Mouse (Mus musculus): ENCODE results near the gene Galnt6. TPM values are rescaled to one million over a fixed set of nuclear protein-coding genes. Genes with fewer than 3 reads are reported as not detected.
A peak's percentile ranks its signal among the peaks of the same experiment; 100 is the strongest.

Gene Galnt6
- polyA plus RNA-seq, 1 experiment from 2014 or later: 4.0 TPM

DNA sequence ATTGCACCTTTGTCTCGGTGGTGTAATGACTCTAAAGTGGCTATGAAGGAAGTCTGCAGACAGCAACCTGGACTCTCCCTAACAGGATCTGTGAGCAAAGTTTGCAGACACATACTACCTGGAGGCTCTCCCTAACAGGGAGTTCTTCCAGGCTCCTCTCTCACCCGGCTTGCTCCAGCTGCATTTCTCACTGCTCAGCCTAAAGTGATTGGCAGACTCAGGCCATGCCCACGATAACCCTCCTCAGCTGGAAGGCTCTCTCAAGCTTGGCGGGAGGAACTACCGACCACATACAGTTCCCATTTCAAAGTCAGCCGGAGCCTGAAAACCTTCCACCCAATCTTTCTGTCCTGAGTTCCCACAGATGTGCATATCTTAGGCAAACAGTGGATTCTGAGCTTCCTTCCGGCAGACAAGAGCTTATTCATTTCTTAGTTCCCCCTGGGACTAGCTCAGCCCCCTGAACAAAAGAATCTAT is 62.9 kb downstream of the Galnt6 start:
- Histone ChIP-seq H3K9me3 (no peaks in the 10 kb centered on the region), H3K4me2 (peak overlapping the region; percentile 9; the same call in 1 of the 2 replicates), H3K27me3 (replicated peaks) (no peaks in the 10 kb centered on the region), H3K4me1 (peaks cover 18% of the 10 kb centered on the region), H3K9ac (no peak overlapping the region), H3K27ac (peak overlapping the region; percentile 71), H3K36me3 (no peaks in the 10 kb centered on the region), H3K4me3 (replicated peaks) (no peak overlapping the region)
- 0 out of 2 replicates have a peak, but pooled peaks have one; percentile 29 for ATAC-seq (ENCODE audit: insufficient read depth, low FRiP score, low read depth)
- WGBS: 8% methylated on average over 7 of the region's 7 CpGs

DNA sequence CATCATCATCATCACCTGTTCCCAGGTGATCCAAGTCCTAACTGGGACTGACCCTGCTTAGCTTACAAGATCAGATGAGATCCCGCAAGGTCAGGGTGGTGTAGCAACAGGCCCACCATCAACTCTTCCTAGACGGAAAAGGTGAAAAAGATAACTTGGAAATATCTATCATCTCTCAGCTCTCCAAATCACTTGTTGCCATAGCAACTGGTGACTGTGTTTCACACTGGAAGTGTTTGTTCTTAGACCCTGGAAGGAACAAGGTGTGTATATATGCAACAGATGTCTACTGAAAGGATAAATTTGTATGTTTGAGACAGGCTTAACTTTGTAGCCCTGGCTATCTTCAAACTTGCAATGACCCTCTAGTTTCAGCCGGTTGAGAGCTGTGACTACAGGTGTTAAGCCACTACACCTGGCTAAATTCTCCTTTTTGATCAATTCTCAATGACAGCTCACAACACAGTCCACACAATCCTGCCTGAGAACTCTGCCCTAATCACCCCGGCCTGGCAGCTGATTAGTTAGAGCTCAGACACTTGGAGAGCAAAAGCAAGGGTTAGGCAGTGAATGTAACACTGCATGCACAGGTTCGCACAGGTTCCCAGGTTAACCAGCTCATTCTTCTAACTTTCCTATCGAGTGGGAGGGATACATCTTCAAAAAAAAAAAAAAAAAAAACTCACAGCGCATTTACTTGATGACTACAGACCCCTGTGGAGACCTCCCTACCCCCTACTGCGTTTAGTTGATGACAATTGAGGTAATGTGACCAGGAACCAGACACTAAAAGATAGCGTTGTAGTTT is 63.6 kb downstream of the Galnt6 start:
- ATAC-seq (ENCODE audit: insufficient read depth, low FRiP score, low read depth): no peak
- 28% methylated on average over 9 of the region's 9 CpGs for WGBS
- H3K9ac ChIP-seq: no peak overlapping the region

DNA sequence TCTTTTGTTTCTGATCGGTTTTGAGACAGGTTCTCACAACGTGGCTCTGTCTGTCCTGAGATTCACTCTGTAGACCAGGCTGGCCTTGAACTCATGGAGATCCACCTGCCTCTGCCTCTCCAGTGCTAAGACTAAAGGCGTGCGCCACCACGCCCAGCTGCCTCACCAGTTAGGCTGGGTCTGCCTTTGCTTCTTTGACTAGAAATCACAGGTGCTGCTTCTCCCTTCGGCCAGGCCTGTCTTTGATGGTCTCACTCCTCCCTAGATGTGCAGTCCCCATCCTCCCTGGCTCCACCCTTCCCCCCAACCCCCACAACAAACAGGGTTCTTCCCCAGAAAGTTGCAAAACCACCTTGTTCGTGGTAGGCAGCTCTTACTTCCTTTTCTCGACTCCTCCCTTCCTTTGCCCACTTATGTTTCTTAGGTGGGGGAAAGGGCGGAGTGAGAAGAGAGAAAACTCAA is 64.3 kb downstream of the Galnt6 start:
- H3K4me1 ChIP-seq: peaks cover 18% of the 10 kb centered on the region
- WGBS: 73% methylated on average over 9 of the region's 9 CpGs
- H3K4me2 ChIP-seq: no peak overlapping the region
- no peak overlapping the region for H3K4me3 ChIP-seq (replicated peaks)
- no peaks in the 10 kb centered on the region for H3K36me3 ChIP-seq
- H3K27me3 ChIP-seq (replicated peaks): no peaks in the 10 kb centered on the region
- no peak overlapping the region for H3K9ac ChIP-seq
- no peaks in the 10 kb centered on the region for H3K9me3 ChIP-seq
- H3K27ac ChIP-seq: no peak overlapping the region
- ATAC-seq (ENCODE audit: insufficient read depth, low FRiP score, low read depth): no peak

More for the DNA sequence above, 63.6 kb downstream of the Galnt6 start:
- no peaks in the 10 kb centered on the region for H3K27me3 ChIP-seq (replicated peaks)
- H3K4me3 ChIP-seq (replicated peaks): no peak overlapping the region
- H3K9me3 ChIP-seq: no peaks in the 10 kb centered on the region
- H3K4me1 ChIP-seq: peaks cover 18% of the 10 kb centered on the region
- no peak overlapping the region; the same call in 1 of the 2 replicates for H3K4me2 ChIP-seq
- peak overlapping the region; percentile 71; the same call in 1 of the 2 replicates for H3K27ac ChIP-seq
- no peaks in the 10 kb centered on the region for H3K36me3 ChIP-seq

DNA sequence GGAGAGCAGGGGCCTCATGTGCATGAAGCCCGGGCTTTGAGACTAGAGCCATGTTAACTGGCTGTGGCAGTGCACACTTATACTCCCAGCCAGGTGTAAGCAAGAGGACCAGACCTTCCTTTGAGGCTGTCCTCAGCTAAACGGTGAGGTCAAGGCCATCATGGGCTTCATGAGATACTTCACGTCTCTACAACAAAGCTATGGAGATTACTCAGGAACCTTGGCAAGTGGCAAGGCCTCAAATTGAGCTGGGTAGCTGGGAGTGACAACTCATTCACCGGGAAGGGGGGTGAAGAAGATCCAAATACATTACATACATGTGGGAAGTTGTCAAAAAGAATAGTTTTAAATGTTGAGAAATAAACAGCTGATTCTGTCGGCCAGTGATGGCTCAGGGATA is 68.4 kb downstream of the Galnt6 start:
- no peaks in the 10 kb centered on the region for H3K27me3 ChIP-seq (replicated peaks)
- 88% methylated on average over 5 of the region's 5 CpGs for WGBS
- no peaks in the 10 kb centered on the region for H3K9me3 ChIP-seq
- H3K9ac ChIP-seq: no peak overlapping the region
- no peak overlapping the region for H3K27ac ChIP-seq
- no peaks in the 10 kb centered on the region for H3K36me3 ChIP-seq
- H3K4me1 ChIP-seq: peaks cover 8% of the 10 kb centered on the region; the same call in 1 of the 2 replicates
- H3K4me3 ChIP-seq (replicated peaks): no peak overlapping the region
- no peak for ATAC-seq (ENCODE audit: insufficient read depth, low FRiP score, low read depth)
- no peak overlapping the region for H3K4me2 ChIP-seq

DNA sequence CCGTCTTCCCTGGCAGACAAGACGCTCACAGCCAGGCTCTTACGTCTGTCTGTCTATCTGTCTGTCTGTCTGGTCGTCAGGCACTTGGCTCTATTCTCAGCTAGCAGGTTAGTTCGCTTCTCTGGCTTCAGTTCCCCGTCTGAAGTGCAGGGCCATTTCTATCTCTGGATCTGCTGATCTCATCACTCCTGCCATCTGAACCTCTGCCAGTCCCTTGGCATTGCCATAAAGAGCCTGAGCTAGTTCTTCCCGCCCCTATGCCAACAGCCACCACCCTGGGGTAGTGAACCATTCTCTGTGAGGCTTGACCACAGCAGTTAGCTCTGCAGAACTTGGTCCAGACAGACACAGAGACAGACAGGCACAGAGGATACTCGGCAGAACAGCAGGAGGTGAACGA is 68.9 kb downstream of the Galnt6 start:
- peaks cover 8% of the 10 kb centered on the region; the same call in 1 of the 2 replicates for H3K4me1 ChIP-seq
- WGBS: 78% methylated on average over 9 of the region's 9 CpGs
- H3K4me3 ChIP-seq (replicated peaks): no peak overlapping the region
- H3K36me3 ChIP-seq: no peaks in the 10 kb centered on the region
- no peaks in the 10 kb centered on the region for H3K9me3 ChIP-seq
- H3K9ac ChIP-seq: no peak overlapping the region
- H3K27me3 ChIP-seq (replicated peaks): no peaks in the 10 kb centered on the region
- no peak overlapping the region for H3K4me2 ChIP-seq
- no peak overlapping the region for H3K27ac ChIP-seq
- no peak for ATAC-seq (ENCODE audit: insufficient read depth, low FRiP score, low read depth)

DNA sequence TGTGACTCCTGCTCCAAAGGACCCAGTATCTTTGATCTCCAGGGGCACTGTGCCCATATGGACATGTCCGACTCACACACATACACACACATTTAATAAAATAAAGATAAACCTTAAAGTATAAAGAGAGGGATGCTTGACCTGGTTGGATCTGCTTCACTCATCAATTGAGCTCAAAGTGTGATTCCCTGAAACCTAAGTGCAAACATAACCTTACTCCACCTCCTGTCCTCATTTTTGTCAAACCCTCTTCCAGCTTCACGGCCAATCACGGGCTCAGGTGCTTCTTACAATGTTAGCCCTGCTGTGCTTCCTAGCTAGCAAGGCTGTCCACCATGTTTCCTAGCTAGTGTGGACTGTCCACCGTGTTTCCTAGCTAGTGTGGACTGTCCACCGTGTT is 74.0 kb downstream of the Galnt6 start:
- ATAC-seq (ENCODE audit: insufficient read depth, low FRiP score, low read depth): no peak
- H3K9me3 ChIP-seq: no peaks in the 10 kb centered on the region
- no peak overlapping the region for H3K27ac ChIP-seq
- no peaks in the 10 kb centered on the region for H3K4me1 ChIP-seq
- H3K9ac ChIP-seq: no peak overlapping the region
- WGBS: 81% methylated on average over 5 of the region's 5 CpGs
- H3K4me3 ChIP-seq (replicated peaks): no peak overlapping the region
- H3K36me3 ChIP-seq: no peaks in the 10 kb centered on the region
- H3K4me2 ChIP-seq: no peak overlapping the region
- H3K27me3 ChIP-seq (replicated peaks): no peaks in the 10 kb centered on the region

DNA sequence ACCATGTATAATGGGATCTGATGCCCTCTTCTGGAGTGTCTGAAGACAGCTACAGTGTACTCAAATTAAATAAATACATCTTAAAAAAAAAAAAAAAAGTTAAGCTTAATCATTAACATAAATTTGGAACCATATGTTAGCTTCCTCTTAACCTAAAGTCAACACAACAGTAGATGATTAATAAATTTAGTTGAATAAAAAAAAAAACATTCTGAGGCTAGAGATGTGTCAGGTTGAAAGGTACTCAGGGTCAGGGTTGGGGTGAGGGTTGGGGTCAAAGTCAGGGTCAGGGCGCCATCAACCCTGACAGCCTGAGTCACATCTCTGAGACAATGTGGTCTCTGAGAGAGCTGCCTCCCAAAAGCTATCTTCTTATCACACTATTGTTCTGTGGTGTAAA is 74.9 kb downstream of the Galnt6 start:
- Histone ChIP-seq H3K36me3 (no peaks in the 10 kb centered on the region), H3K9ac (no peak overlapping the region), H3K4me1 (no peaks in the 10 kb centered on the region), H3K4me3 (replicated peaks) (no peak overlapping the region), H3K9me3 (no peaks in the 10 kb centered on the region), H3K27me3 (replicated peaks) (no peaks in the 10 kb centered on the region), H3K27ac (no peak overlapping the region), H3K4me2 (no peak overlapping the region)
- WGBS: 75% methylated on average over 1 of the region's 1 CpGs
- no peak for ATAC-seq (ENCODE audit: insufficient read depth, low FRiP score, low read depth)

DNA sequence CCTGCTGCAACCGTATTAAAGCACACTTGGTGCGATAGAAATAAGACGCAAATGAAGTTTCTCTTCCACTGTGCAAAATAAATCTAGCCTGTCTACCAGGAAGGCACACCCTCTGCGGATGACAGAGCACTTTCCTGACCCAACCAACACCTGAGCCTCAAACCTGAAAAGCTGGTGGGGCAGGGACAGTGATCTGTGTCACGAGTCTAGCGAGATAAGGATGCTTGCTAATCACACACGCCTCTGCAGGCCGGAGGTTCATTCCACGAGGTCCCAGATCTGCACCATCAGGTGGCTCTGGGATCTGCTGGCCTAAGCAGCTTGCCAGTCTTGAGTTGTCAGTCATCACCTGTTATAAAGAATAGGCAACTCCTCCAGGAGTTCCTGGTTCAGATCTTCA is 77.6 kb downstream of the Galnt6 start:
- no peak overlapping the region for H3K27ac ChIP-seq
- WGBS: 57% methylated on average over 9 of the region's 9 CpGs
- H3K27me3 ChIP-seq (replicated peaks): no peaks in the 10 kb centered on the region
- peak; percentile 53; the same call in 1 of the 2 replicates for ATAC-seq (ENCODE audit: insufficient read depth, low FRiP score, low read depth)
- H3K9ac ChIP-seq: no peak overlapping the region
- no peaks in the 10 kb centered on the region for H3K36me3 ChIP-seq
- no peaks in the 10 kb centered on the region for H3K4me1 ChIP-seq
- no peak overlapping the region for H3K4me2 ChIP-seq
- H3K4me3 ChIP-seq (replicated peaks): no peak overlapping the region
- no peaks in the 10 kb centered on the region for H3K9me3 ChIP-seq

DNA sequence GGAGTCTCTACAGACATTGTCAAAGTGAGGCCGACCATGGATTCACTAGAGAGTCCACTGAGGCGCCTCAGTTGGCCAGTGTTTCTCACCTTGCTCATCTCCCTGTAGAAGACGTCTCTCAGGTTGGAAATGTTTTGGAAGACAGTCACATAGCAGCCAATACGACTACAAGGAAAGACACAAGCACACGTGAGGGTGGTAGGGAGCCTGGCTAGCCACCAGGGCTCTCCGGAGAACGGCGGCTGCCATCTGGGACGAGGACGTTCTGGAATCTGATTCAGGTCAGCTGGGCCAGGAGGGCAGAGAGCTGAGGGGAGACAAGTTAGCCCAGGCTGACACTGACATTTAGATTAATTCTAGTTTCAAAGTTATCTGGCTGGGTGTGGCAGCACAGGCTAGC is 79.1 kb downstream of the Galnt6 start:
- H3K4me1 ChIP-seq: no peaks in the 10 kb centered on the region
- no peak overlapping the region for H3K4me2 ChIP-seq
- H3K9me3 ChIP-seq: no peaks in the 10 kb centered on the region
- no peak overlapping the region for H3K4me3 ChIP-seq (replicated peaks)
- H3K27me3 ChIP-seq (replicated peaks): no peaks in the 10 kb centered on the region
- no peak overlapping the region for H3K9ac ChIP-seq
- whole genome bisulfite sequencing: 84% methylated on average over 10 of the region's 10 CpGs
- no peaks in the 10 kb centered on the region for H3K36me3 ChIP-seq
- no peak overlapping the region for H3K27ac ChIP-seq
- ATAC-seq (ENCODE audit: insufficient read depth, low FRiP score, low read depth): no peak

DNA sequence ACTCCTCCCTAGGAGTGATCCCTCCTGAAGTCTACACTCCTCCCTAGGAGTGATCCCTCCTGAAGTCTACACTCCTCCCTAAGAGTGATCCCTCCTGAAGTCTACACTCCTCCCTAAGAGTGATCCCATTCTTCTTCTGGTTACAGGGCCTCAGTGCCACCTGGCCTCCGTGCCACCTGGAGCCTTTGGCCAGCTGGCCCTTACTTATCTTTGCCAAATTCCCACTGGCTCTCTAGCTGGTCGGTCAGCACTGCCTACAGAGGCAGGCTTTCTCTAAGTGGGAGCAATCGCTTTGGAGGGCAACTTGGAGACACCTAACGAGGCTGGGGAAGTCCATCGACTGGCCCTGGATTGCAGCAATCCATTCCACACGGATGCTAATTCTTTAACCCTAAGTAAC is 83.0 kb downstream of the Galnt6 start:
- Histone ChIP-seq H3K4me1 (no peaks in the 10 kb centered on the region), H3K27ac (no peak overlapping the region), H3K4me3 (replicated peaks) (no peak overlapping the region), H3K4me2 (no peak overlapping the region), H3K36me3 (no peaks in the 10 kb centered on the region), H3K27me3 (replicated peaks) (no peaks in the 10 kb centered on the region), H3K9me3 (no peaks in the 10 kb centered on the region), H3K9ac (no peak overlapping the region)
- WGBS: 70% methylated on average over 6 of the region's 6 CpGs
- ATAC-seq (ENCODE audit: insufficient read depth, low FRiP score, low read depth): no peak

DNA sequence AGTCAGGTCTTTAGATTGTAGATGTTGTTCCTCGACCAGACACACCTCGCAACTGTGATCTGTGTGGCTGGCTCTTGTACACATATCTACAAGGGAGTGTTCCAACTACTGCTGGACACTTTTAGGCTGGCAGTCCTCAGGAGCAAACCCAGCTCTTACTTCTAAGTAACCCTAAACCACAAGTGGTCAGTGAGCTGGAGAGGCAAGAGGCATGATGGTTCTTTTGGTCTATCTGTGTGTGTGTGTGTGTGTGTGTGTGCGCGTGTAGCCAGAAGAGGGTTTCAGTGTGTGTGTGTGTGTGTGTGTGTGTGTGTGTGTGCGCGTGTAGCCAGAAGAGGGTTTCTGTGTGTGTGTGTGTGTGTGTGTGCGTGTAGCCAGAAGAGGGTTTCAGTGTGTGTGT is 86.7 kb downstream of the Galnt6 start:
- peaks cover 7% of the 10 kb centered on the region; the same call in 1 of the 2 replicates for H3K27me3 ChIP-seq (replicated peaks)
- 0 out of 2 replicates have a peak, but pooled peaks cover 4% of the 10 kb centered on the region for H3K4me1 ChIP-seq
- no peak overlapping the region for H3K27ac ChIP-seq
- H3K9me3 ChIP-seq: no peaks in the 10 kb centered on the region
- no peak for ATAC-seq (ENCODE audit: insufficient read depth, low FRiP score, low read depth)
- 88% methylated on average over 7 of the region's 7 CpGs for WGBS
- no peak overlapping the region for H3K9ac ChIP-seq
- H3K36me3 ChIP-seq: no peaks in the 10 kb centered on the region
- H3K4me3 ChIP-seq (replicated peaks): no peak overlapping the region
- no peak overlapping the region for H3K4me2 ChIP-seq

All from stomach, embryonic 15.5 days (tissue).